Mouse (Mus musculus) spleen, adult 2 months (tissue): ENCODE data around the gene Tanc1.

Experiments
- CTCF ChIP-seq: fragments of 200-500 bp; IDR thresholded peaks from 2 replicates; pipeline ENCODE4 v1.5.1; 2011; ENCODE audit warnings: mild to moderate bottlenecking, inconsistent platforms; ENCODE audit not compliant: insufficient read depth, insufficient read length, insufficient replicate concordance; ENCODE audit errors: extremely low read depth
- POLR2A ChIP-seq: fragments of 200-500 bp; IDR thresholded peaks from 2 replicates; pipeline ENCODE4 v1.6.1; 2011; ENCODE audit warnings: low read depth, low read length, inconsistent platforms

GRCm38 (mm10) chr2:59670087-59671060 lies 58.5 kb downstream of the Tanc1 start:
- TF ChIP-seq CTCF (no peak), POLR2A (no peak)
